Mouse (Mus musculus) G1E-ER4 (cell line): ENCODE data around the gene Megf11. TPM values are rescaled to one million over a fixed set of nuclear protein-coding genes. Genes with fewer than 3 reads are reported as not detected.

ENCODE experiments used
- GATA1 ChIP-seq: IDR thresholded peaks from one replicate; pipeline ENCODE4 v1.8.0; 2012; ENCODE audit warnings: low read length, inconsistent platforms
- polyA plus RNA-seq: library from polyadenylated mRNA; stranded (reverse); fragments of >175 nt; gene quantifications from 2 replicates; pipeline ENCODE4 v1.2.3, GENCODE M21; 2012

Gene Megf11
- polyA plus RNA-seq = 0.12 and 0.18 TPM in 2 replicates

GRCm38 (mm10) chr9:64385511-64386465 is at the start of gene Megf11:
Megf11 (plus strand) TSS chr9:64385626.
- TF ChIP-seq GATA1 = no peak

GRCm38 (mm10) chr9:64335825-64336224 is 49.6 kb upstream of the Megf11 start:
- TF ChIP-seq GATA1 = no peak

GRCm38 (mm10) chr9:64339361-64339760 is 46.1 kb upstream of the Megf11 start:
- no peak for TF ChIP-seq GATA1

- no peak for TF ChIP-seq GATA1
These were observed 44.8 kb upstream of the Megf11 start for GRCm38 (mm10) chr9:64340351-64341253.

- no peak for TF ChIP-seq GATA1
These were observed 44.2 kb upstream of the Megf11 start, which contains the start of gene Dis3l for GRCm38 (mm10) chr9:64341254-64341566. Dis3l (minus strand) TSS chr9:64341288.

- TF ChIP-seq GATA1 = no peak
These were observed 43.8 kb upstream of the Megf11 start for GRCm38 (mm10) chr9:64341671-64342070.

- TF ChIP-seq GATA1 = no peak
These were observed 41.8 kb upstream of the Megf11 start for GRCm38 (mm10) chr9:64343656-64344055.

- TF ChIP-seq GATA1 = no peak
These were observed 39.5 kb upstream of the Megf11 start for GRCm38 (mm10) chr9:64345931-64346330.

- no peak for TF ChIP-seq GATA1
These were observed 38.0 kb upstream of the Megf11 start for GRCm38 (mm10) chr9:64347377-64347776.

GRCm38 (mm10) chr9:64349490-64349889 is 35.9 kb upstream of the Megf11 start:
- no peak for TF ChIP-seq GATA1

GRCm38 (mm10) chr9:64351191-64351590 is 34.2 kb upstream of the Megf11 start:
- no peak for TF ChIP-seq GATA1

- no peak for TF ChIP-seq GATA1
These were observed 29.8 kb upstream of the Megf11 start for GRCm38 (mm10) chr9:64355627-64356026.

- TF ChIP-seq GATA1 = no peak
These were observed 24.0 kb upstream of the Megf11 start for GRCm38 (mm10) chr9:64361231-64361950.

GRCm38 (mm10) chr9:64369871-64370270 is 15.6 kb upstream of the Megf11 start:
- TF ChIP-seq GATA1 = no peak

- no peak for TF ChIP-seq GATA1
These were observed 14.1 kb upstream of the Megf11 start for GRCm38 (mm10) chr9:64371305-64371819.
